In genomic region chr4:33378894-33379293, GRCm38 (mm10) we compare ENCODE assay signal across 19 mouse cellular contexts.
DNase-seq lines count a peak whose midpoint lies in the region; ATAC-seq and TF ChIP-seq lines count a peak whose summit lies in the region.
"Had no signal": no experiment of that assay in that cellular context is flagged by ENCODE, and none has a peak within 500 bp of the region (broad histone marks: within the 10 kb centered on the region; RNA-seq: fewer than 3 reads in every experiment).

No protein-coding gene starts in this region.

- no peak overlapping the region for H3K4me3 ChIP-seq in ES-Bruce4 (ENCODE audit: low read depth, low read length)
- H3K4me3 ChIP-seq in liver, embryonic 13.5 days (replicated peaks), result no peak overlapping the region
- H3K4me3 ChIP-seq: embryonic facial prominence, embryonic 13.5 days; forebrain, embryonic 10.5 days; kidney, embryonic 15.5 days; limb, embryonic 10.5 days had no signal

- DNase-seq in adrenal gland, adult 8-10 months, result peak; percentile 14
- DNase-seq in adrenal gland, postnatal 10 days, result no peak
- peak; percentile 3 to 28 for DNase-seq in adrenal gland, postnatal 36 days
- no peak for DNase-seq in liver, embryonic 13.5 days
- DNase-seq in lung, adult 18-20 months, result no peak
- no peak for DNase-seq in cerebellum, adult 18-20 months
- no peak for DNase-seq in layer of hippocampus, adult 9-11 months
- DNase-seq: cerebellum, adult 9-10 months; heart, adult 18-20 months; layer of hippocampus, postnatal 36 days; lung, embryonic 14.5 days; thymus, adult 18-20 months had no signal

- H3K27me3 ChIP-seq in ES-Bruce4 (ENCODE audit: control insufficient read depth, insufficient read depth, low read length, poor library complexity, severe bottlenecking), result no peaks in the 10 kb centered on the region
- H3K27me3 ChIP-seq in liver, embryonic 13.5 days, result no peaks in the 10 kb centered on the region
- H3K27me3 ChIP-seq: CH12.LX; embryonic facial prominence, embryonic 13.5 days; kidney, embryonic 15.5 days had no signal

- H3K4me2 ChIP-seq in liver, embryonic 13.5 days, result no peak overlapping the region
- H3K4me2 ChIP-seq: embryonic facial prominence, embryonic 13.5 days; kidney, embryonic 15.5 days; lung, embryonic 14.5 days had no signal

- H3K36me3 ChIP-seq in ES-Bruce4 (ENCODE audit: control insufficient read depth, insufficient read depth, low read length, poor library complexity, severe bottlenecking), result peaks cover 9% of the 10 kb centered on the region
- H3K36me3 ChIP-seq in liver, embryonic 13.5 days, result 0 out of 2 replicates have a peak, but pooled peaks cover 4% of the 10 kb centered on the region

- H3K9ac ChIP-seq in ES-Bruce4 (ENCODE audit: low read depth, poor library complexity, severe bottlenecking), result no peak overlapping the region
- no peak overlapping the region for H3K9ac ChIP-seq in liver, embryonic 13.5 days
- H3K9ac ChIP-seq: embryonic facial prominence, embryonic 13.5 days; kidney, embryonic 15.5 days; lung, embryonic 14.5 days had no signal

- H3K27ac ChIP-seq in ES-Bruce4 (ENCODE audit: insufficient read depth, low read length), result 0 out of 2 replicates have a peak overlapping the region, but pooled peaks have one; percentile 8
- H3K27ac ChIP-seq in liver, embryonic 13.5 days, result no peak overlapping the region
- H3K27ac ChIP-seq: embryonic facial prominence, embryonic 13.5 days; forebrain, embryonic 10.5 days; kidney, embryonic 15.5 days; limb, embryonic 10.5 days had no signal

- WGBS in liver, embryonic 13.5 days (ENCODE audit: insufficient replicate concordance), result 35% methylated on average over 6 of the region's 6 CpGs

- peak; percentile 69 for ATAC-seq in liver, embryonic 13.5 days (ENCODE audit: low read depth)
- ATAC-seq: hindbrain, embryonic 16.5 days had no signal

- TF ChIP-seq CTCF in ES-Bruce4 (IDR thresholded peaks at IDR 0.05; ENCODE audit: low read depth, low read length), result no peak

- no peaks in the 10 kb centered on the region for H3K9me3 ChIP-seq in ES-Bruce4 (replicated peaks; ENCODE audit: control insufficient read depth, insufficient read depth, low read length, poor library complexity, severe bottlenecking)
- H3K9me3 ChIP-seq in liver, embryonic 13.5 days (replicated peaks), result no peaks in the 10 kb centered on the region
- H3K9me3 ChIP-seq: embryonic facial prominence, embryonic 13.5 days; forebrain, embryonic 10.5 days; kidney, embryonic 15.5 days; limb, embryonic 10.5 days had no signal

- TF ChIP-seq EP300 in ES-Bruce4 (IDR thresholded peaks at IDR 0.05; ENCODE audit: insufficient read depth, low read depth, low read length), result no peak

- TF ChIP-seq POLR2A in ES-Bruce4 (IDR thresholded peaks at IDR 0.05; ENCODE audit: insufficient read depth, low read length), result no peak

- peaks cover 3% of the 10 kb centered on the region for H3K4me1 ChIP-seq in ES-Bruce4 (ENCODE audit: control insufficient read depth, insufficient read depth, low read length)
- H3K4me1 ChIP-seq in liver, embryonic 13.5 days (replicated peaks), result peaks cover 10% of the 10 kb centered on the region
- H3K4me1 ChIP-seq: embryonic facial prominence, embryonic 13.5 days; kidney, embryonic 15.5 days; limb, embryonic 10.5 days had no signal

Comparison
In these comparisons a context has a peak if more than half of its experiments do, and no peak if none do; other contexts are left out.
1. DNase-seq: peak in adrenal gland, adult 8-10 months (single experiment) and adrenal gland, postnatal 36 days (2 of 2); none in adrenal gland, postnatal 10 days (single experiment), liver, embryonic 13.5 days (single experiment), lung, adult 18-20 months (0 of 2), cerebellum, adult 18-20 months (0 of 2) and layer of hippocampus, adult 9-11 months (single experiment).